Mouse (Mus musculus) midbrain, postnatal 0 days (tissue): ENCODE measurements around the gene Hsd11b2. TPM values are rescaled to one million over a fixed set of nuclear protein-coding genes. Genes with fewer than 3 reads are reported as not detected.

ENCODE experiments used
- ATAC-seq: fragments of 200-750 bp; cut with Nextera tagmentation; 2 replicates; pipeline ENCODE4 v1.8.0; 2017; ENCODE audit warnings: moderate number of reproducible peaks, mild to moderate bottlenecking, moderate TSS enrichment, moderate library complexity; ENCODE audit not compliant: low FRiP score
- DNase-seq: peaks from one replicate; pipeline ENCODE4 v3.0.0-alpha.2; 2015; ENCODE audit warnings: low spot score
- H3K27ac ChIP-seq: fragments of 300-500 bp; sonication (generic); 2 replicates; pipeline ENCODE4 v1.5.1; 2014; ENCODE audit warnings: low read depth, mild to moderate bottlenecking, low read length, mixed read lengths
- H3K27me3 ChIP-seq: fragments of 300-500 bp; sonication (generic); 2 replicates; pipeline ENCODE4 v1.6.1; 2014; ENCODE audit warnings: low read length, control low read depth, mixed read lengths; ENCODE audit not compliant: insufficient read depth
- H3K36me3 ChIP-seq: fragments of 300-500 bp; sonication (generic); 2 replicates; pipeline ENCODE4 v1.6.1; 2014; ENCODE audit warnings: low read length, control low read depth, mixed read lengths; ENCODE audit not compliant: insufficient read depth
- H3K4me1 ChIP-seq: fragments of 300-500 bp; sonication (generic); 2 replicates; pipeline ENCODE4 v1.6.1; 2014; ENCODE audit warnings: mild to moderate bottlenecking, control low read depth, antibody characterized with exemption, low read length, mixed read lengths; ENCODE audit not compliant: insufficient read depth
- H3K4me2 ChIP-seq: fragments of 300-500 bp; sonication (generic); 2 replicates; pipeline ENCODE4 v1.6.1; 2014; ENCODE audit warnings: low read depth, mild to moderate bottlenecking, low read length, mixed read lengths; ENCODE audit not compliant: poor library complexity, severe bottlenecking
- H3K4me3 ChIP-seq: fragments of 300-500 bp; sonication (generic); 2 replicates; pipeline ENCODE4 v1.5.1; 2014; ENCODE audit warnings: low read depth, mild to moderate bottlenecking, low read length, moderate library complexity
- H3K9ac ChIP-seq: fragments of 300-500 bp; sonication (generic); replicated peaks from 2 replicates; pipeline ENCODE4 v1.6.1; 2014; ENCODE audit warnings: mild to moderate bottlenecking, low read length, moderate library complexity, mixed read lengths; ENCODE audit not compliant: poor library complexity, severe bottlenecking
- H3K9me3 ChIP-seq: fragments of 300-500 bp; sonication (generic); 2 replicates; pipeline ENCODE4 v1.6.1; 2016; ENCODE audit warnings: low read length, control low read depth
- CTCF ChIP-seq: IDR thresholded peaks from 2 replicates; pipeline ENCODE4 v1.5.1; 2016; ENCODE audit warnings: antibody characterized with exemption, mild to moderate bottlenecking
- WGBS: fragments of 180-500 bp; shearing (Covaris S2); extraction: QIAGEN DNeasy Blood & Tissue Kit; methylation state at CpG from one replicate; pipeline ENCODE4 v1.1.7; 2014; 5-methylcytosine and 5-hydroxymethylcytosine counted together
- polyA plus RNA-seq: library from polyadenylated mRNA; unstranded; fragments of >200 nt; fragmentation: Nextera tagmentation; extraction: Ambion mirVana; gene quantifications from 2 replicates; pipeline ENCODE4 v1.2.1, GENCODE M21; 2015
- total RNA-seq: library from RNA; depleted of rRNA; stranded (reverse); fragments of >200 nt; gene quantifications from 2 replicates; pipeline ENCODE4 v1.2.3, GENCODE M21; 2014

The Hsd11b2 gene
- total and polyA plus RNA-seq, 2 experiments from 2014 or later: 0.88 to 1.9 TPM

- Histone ChIP-seq H3K27me3 (no peaks in the 10 kb centered on the region), H3K9ac (no peak overlapping the region), H3K4me3 (no peak overlapping the region), H3K36me3 (peaks cover 23% of the 10 kb centered on the region), H3K4me2 (no peak overlapping the region), H3K4me1 (no peaks in the 10 kb centered on the region; the same call in 1 of the 2 replicates), H3K9me3 (no peaks in the 10 kb centered on the region), H3K27ac (no peak overlapping the region)
- 99% methylated on average over 2 of the region's 2 CpGs for WGBS
- ATAC-seq (no peak), DNase-seq (no peak)
- TF ChIP-seq CTCF: no peak
Measured at GRCm38 (mm10) chr8:105542808-105543207, 24.3 kb downstream of the Hsd11b2 start.

- TF ChIP-seq CTCF: no peak
- H3K36me3 ChIP-seq: peaks cover 14% of the 10 kb centered on the region
- no peaks in the 10 kb centered on the region for H3K9me3 ChIP-seq
- DNase-seq (no peak), ATAC-seq (no peak)
- no peaks in the 10 kb centered on the region for H3K27me3 ChIP-seq
- no peak overlapping the region for H3K9ac ChIP-seq
- no peaks in the 10 kb centered on the region; the same call in 1 of the 2 replicates for H3K4me1 ChIP-seq
- 36% methylated on average over 1 of the region's 1 CpGs for WGBS
- no peak overlapping the region for H3K4me3 ChIP-seq
- H3K27ac ChIP-seq: no peak overlapping the region
- H3K4me2 ChIP-seq: no peak overlapping the region
Measured at GRCm38 (mm10) chr8:105543703-105544102, 25.1 kb downstream of the Hsd11b2 start.

- Histone ChIP-seq H3K4me1 (no peaks in the 10 kb centered on the region; the same call in 1 of the 2 replicates), H3K27ac (peak overlapping the region; percentile 0; the same call in 1 of the 2 replicates), H3K9me3 (no peaks in the 10 kb centered on the region), H3K4me3 (no peak overlapping the region), H3K9ac (no peak overlapping the region), H3K27me3 (no peaks in the 10 kb centered on the region), H3K36me3 (peaks cover 6% of the 10 kb centered on the region), H3K4me2 (no peak overlapping the region)
- 44% methylated on average over 7 of the region's 7 CpGs for WGBS
- DNase-seq: peak; percentile 56
- ATAC-seq: no peak
- no peak for TF ChIP-seq CTCF
Measured at GRCm38 (mm10) chr8:105544544-105545205, 26.1 kb downstream of the Hsd11b2 start.

DNA sequence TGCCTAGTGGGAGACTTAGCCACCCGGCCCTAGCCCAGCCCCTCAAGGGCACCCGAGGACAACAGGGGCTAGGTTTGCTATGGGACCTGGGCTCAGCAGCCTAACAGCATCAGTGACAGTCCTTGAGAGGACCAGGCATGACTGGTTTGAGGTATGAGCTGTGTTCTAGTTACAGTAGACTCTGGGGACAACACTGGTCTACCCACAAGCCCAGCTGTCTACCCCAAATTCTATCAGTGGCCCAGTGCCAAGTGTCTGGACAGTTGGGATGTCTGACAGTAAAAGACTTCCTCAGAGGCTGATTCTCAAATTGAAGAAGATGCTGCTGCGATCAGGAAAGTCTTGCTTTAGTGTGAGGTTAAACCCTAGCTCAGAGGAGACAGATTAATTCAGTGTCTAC is 26.7 kb downstream of the Hsd11b2 start:
- no peak for DNase-seq
- no peaks in the 10 kb centered on the region for H3K27me3 ChIP-seq
- WGBS: 76% methylated on average over 3 of the region's 3 CpGs
- peaks cover 6% of the 10 kb centered on the region for H3K36me3 ChIP-seq
- TF ChIP-seq CTCF: no peak
- H3K4me1 ChIP-seq: no peaks in the 10 kb centered on the region; the same call in 1 of the 2 replicates
- H3K9ac ChIP-seq: no peak overlapping the region
- H3K9me3 ChIP-seq: no peaks in the 10 kb centered on the region
- no peak overlapping the region for H3K4me3 ChIP-seq
- peak overlapping the region; percentile 0; the same call in 1 of the 2 replicates for H3K27ac ChIP-seq
- no peak overlapping the region for H3K4me2 ChIP-seq
- no peak for ATAC-seq

- ATAC-seq (no peak), DNase-seq (no peak)
- H3K27ac ChIP-seq: no peak overlapping the region
- no peaks in the 10 kb centered on the region for H3K9me3 ChIP-seq
- H3K4me3 ChIP-seq: no peak overlapping the region
- WGBS: 88% methylated on average over 6 of the region's 6 CpGs
- H3K4me2 ChIP-seq: no peak overlapping the region
- no peak overlapping the region for H3K9ac ChIP-seq
- no peaks in the 10 kb centered on the region for H3K27me3 ChIP-seq
- H3K4me1 ChIP-seq: no peaks in the 10 kb centered on the region; the same call in 1 of the 2 replicates
- TF ChIP-seq CTCF: no peak
- H3K36me3 ChIP-seq: peaks cover 3% of the 10 kb centered on the region; the same call in 1 of the 2 replicates
Measured at GRCm38 (mm10) chr8:105546384-105547350, 28.1 kb downstream of the Hsd11b2 start.
